Mouse (Mus musculus): ENCODE measurements around the gene Arhgef11. TPM values are rescaled to one million over a fixed set of nuclear protein-coding genes. Genes with fewer than 3 reads are reported as not detected.

The Arhgef11 gene
- polyA plus RNA-seq, 1 experiment from 2014 or later, result 15.1 TPM

DNA sequence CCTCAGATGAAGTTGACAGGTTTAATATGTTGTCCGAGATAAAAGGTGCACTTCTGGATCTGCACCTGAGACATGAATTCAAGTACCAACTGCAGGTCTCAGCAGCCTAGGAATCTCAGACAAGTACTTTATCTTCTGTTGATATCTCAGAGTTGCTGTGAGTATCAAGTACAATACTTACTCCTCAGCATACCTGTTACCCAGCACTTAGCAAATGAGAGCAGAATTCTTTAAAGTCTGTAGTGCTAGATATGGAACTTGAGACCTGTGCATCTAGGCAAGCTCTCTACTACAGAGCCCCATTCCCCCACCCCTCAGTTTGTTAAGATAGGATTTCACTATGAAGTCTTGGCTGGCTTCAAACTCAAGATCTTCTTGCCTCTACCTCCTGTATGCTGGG lies 43.9 kb downstream of the Arhgef11 start:
- peaks cover 10% of the 10 kb centered on the region for H3K4me1 ChIP-seq (replicated peaks)
- H3K4me2 ChIP-seq, result no peak overlapping the region
- H3K4me3 ChIP-seq, result no peak overlapping the region
- H3K36me3 ChIP-seq, result no peaks in the 10 kb centered on the region
- H3K27me3 ChIP-seq (replicated peaks), result no peaks in the 10 kb centered on the region
- 0 out of 2 replicates have a peak, but pooled peaks cover under 1% of the 10 kb centered on the region for H3K9me3 ChIP-seq (replicated peaks)
- no peak overlapping the region for H3K9ac ChIP-seq
- WGBS, result 89% methylated on average over 1 of the region's 1 CpGs
- ATAC-seq (ENCODE audit: insufficient number of reproducible peaks, low FRiP score), result no peak
- no peak overlapping the region for H3K27ac ChIP-seq (ENCODE audit: poor library complexity, severe bottlenecking)

DNA sequence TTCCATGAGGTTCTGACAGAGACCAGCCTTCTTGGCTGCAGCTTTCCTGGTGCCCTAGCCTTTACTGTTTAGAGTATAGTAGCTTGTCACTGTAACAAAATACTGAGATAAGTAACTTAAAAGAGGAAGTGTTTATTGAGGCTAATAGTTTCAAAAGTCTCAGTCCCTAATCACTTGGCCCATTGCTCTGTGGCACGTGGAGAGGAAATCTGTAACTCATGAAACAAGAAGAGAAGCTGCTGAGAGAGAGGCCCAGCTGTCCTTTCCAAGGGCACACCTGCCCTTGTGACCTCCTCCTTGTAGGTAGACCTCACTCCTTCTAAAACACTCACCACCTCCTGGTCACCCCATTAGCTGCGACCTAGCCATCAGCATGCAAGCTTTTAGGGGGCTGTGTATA lies 101.2 kb downstream of the Arhgef11 start:
- no peak overlapping the region for H3K4me2 ChIP-seq
- no peak overlapping the region for H3K27ac ChIP-seq (ENCODE audit: poor library complexity, severe bottlenecking)
- WGBS, result 66% methylated on average over 2 of the region's 2 CpGs
- H3K27me3 ChIP-seq (replicated peaks), result no peaks in the 10 kb centered on the region
- H3K4me1 ChIP-seq (replicated peaks), result no peaks in the 10 kb centered on the region
- peaks cover 79% of the 10 kb centered on the region for H3K36me3 ChIP-seq
- H3K9me3 ChIP-seq (replicated peaks), result no peaks in the 10 kb centered on the region
- no peak for ATAC-seq (ENCODE audit: insufficient number of reproducible peaks, low FRiP score)
- H3K9ac ChIP-seq, result no peak overlapping the region
- H3K4me3 ChIP-seq, result no peak overlapping the region

DNA sequence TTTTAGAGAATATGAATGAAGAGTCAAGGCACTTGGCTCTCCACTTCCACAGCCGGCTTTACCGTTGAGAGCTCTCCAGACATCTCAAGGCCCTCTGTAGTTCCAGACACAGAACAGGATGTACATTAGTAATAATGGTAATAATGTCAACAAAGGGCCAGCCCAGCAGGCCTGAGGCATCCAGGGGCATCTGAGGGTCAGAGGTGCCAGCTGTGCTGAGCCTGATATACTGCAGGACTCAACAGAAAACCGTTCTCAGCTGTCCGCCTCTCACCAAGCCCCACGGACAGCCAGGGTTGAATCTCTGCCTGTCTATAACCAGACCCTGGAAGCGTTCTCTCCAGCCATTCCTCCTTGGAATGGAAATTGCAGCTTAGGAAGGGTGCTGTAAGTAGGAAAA lies 107.2 kb downstream of the Arhgef11 start:
- H3K4me1 ChIP-seq (replicated peaks), result no peaks in the 10 kb centered on the region
- 65% methylated on average over 6 of the region's 6 CpGs for WGBS
- no peak overlapping the region for H3K9ac ChIP-seq
- H3K27ac ChIP-seq (ENCODE audit: poor library complexity, severe bottlenecking), result no peak overlapping the region
- no peak overlapping the region for H3K4me3 ChIP-seq
- H3K9me3 ChIP-seq (replicated peaks), result no peaks in the 10 kb centered on the region
- peaks cover 81% of the 10 kb centered on the region for H3K36me3 ChIP-seq
- no peak overlapping the region for H3K4me2 ChIP-seq
- H3K27me3 ChIP-seq (replicated peaks), result no peaks in the 10 kb centered on the region
- ATAC-seq (ENCODE audit: insufficient number of reproducible peaks, low FRiP score), result no peak

DNA sequence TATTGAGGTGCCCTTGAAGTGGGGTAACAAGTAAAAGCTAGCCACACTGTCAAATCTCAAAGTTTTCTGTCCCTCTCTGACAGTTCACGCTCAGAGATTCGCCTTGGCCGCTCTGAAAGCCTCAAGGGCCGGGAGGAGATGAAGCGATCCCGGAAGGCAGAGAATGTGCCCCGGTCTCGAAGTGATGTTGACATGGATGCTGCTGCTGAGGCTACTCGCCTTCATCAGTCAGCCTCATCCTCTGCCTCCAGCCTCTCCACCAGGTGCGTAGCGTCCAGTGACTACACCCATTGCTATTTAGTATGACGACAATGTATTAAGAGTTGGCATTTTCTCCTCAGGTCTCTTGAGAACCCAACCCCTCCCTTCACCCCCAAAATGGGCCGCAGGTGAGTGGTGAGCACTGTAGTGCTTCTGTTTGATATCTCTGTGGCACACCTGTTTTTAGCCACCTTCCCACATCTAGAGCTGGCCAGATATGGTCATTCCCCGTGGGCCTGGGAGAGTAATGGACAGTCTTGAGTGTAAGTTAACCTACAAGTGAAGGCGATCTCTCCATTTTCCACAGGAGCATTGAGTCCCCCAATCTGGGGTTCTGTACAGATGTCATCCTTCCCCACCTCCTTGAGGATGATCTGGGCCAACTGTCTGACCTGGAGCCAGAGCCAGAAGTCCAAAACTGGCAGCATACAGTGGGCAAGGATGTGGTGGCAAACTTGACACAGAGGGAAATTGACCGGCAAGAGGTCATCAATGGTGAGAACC lies 108.2 kb downstream of the Arhgef11 start:
- 90% methylated on average over 16 of the region's 16 CpGs for WGBS
- peaks cover 86% of the 10 kb centered on the region for H3K36me3 ChIP-seq
- H3K9ac ChIP-seq, result no peak overlapping the region
- H3K27me3 ChIP-seq (replicated peaks), result no peaks in the 10 kb centered on the region
- ATAC-seq (ENCODE audit: insufficient number of reproducible peaks, low FRiP score), result no peak
- no peaks in the 10 kb centered on the region for H3K4me1 ChIP-seq (replicated peaks)
- H3K4me3 ChIP-seq, result no peak overlapping the region
- no peak overlapping the region for H3K27ac ChIP-seq (ENCODE audit: poor library complexity, severe bottlenecking)
- H3K9me3 ChIP-seq (replicated peaks), result no peaks in the 10 kb centered on the region
- no peak overlapping the region for H3K4me2 ChIP-seq

DNA sequence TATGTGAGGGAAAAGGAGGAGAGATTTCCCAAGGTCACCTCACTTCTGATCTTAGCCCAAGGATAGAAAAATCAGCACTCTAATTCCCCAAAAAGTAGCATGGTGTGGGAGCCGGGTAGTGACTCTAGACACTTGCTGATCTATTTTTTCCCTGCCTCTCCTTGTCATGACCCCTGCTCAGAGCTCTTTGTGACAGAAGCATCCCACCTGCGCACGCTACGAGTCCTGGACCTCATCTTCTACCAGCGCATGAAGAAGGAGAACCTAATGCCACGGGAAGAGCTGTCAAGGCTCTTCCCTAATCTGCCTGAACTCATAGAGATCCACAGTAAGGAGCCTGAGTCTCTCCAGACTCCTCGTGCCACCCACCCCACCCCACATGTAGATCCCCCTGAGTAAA lies 108.8 kb downstream of the Arhgef11 start:
- WGBS, result 92% methylated on average over 7 of the region's 7 CpGs

DNA sequence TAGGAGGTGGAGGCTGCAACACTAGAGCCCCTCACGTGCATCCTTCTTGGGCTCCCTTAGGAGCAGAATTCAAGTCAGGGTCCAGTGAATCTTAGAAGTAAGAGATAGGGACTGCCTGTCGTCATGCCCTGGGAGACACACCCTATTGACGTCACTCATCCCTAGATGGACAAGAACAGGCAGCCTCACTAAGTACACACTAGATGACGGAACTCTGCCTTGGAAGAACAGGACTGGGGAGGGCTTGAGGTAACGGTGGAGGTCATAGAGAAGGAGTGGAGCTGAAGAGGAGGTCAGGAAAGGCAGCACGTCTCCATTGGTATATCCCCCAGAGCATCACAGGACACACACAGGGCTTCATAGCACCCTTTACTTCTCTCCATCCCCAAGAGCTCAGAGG lies 111.3 kb downstream of the Arhgef11 start:
- no peak overlapping the region for H3K4me2 ChIP-seq
- no peak overlapping the region for H3K27ac ChIP-seq (ENCODE audit: poor library complexity, severe bottlenecking)
- H3K27me3 ChIP-seq (replicated peaks), result no peaks in the 10 kb centered on the region
- WGBS, result 84% methylated on average over 6 of the region's 6 CpGs
- peaks cover 91% of the 10 kb centered on the region for H3K36me3 ChIP-seq
- H3K9ac ChIP-seq, result no peak overlapping the region
- no peaks in the 10 kb centered on the region for H3K4me1 ChIP-seq (replicated peaks)
- no peak overlapping the region for H3K4me3 ChIP-seq
- no peak for ATAC-seq (ENCODE audit: insufficient number of reproducible peaks, low FRiP score)
- H3K9me3 ChIP-seq (replicated peaks), result no peaks in the 10 kb centered on the region

More for the DNA sequence above, 108.8 kb downstream of the Arhgef11 start:
- no peak overlapping the region for H3K4me2 ChIP-seq
- H3K9ac ChIP-seq, result no peak overlapping the region
- no peaks in the 10 kb centered on the region for H3K9me3 ChIP-seq (replicated peaks)
- H3K4me3 ChIP-seq, result no peak overlapping the region
- H3K27me3 ChIP-seq (replicated peaks), result no peaks in the 10 kb centered on the region
- no peak for ATAC-seq (ENCODE audit: insufficient number of reproducible peaks, low FRiP score)
- peaks cover 84% of the 10 kb centered on the region for H3K36me3 ChIP-seq
- no peaks in the 10 kb centered on the region for H3K4me1 ChIP-seq (replicated peaks)
- H3K27ac ChIP-seq (ENCODE audit: poor library complexity, severe bottlenecking), result no peak overlapping the region

DNA sequence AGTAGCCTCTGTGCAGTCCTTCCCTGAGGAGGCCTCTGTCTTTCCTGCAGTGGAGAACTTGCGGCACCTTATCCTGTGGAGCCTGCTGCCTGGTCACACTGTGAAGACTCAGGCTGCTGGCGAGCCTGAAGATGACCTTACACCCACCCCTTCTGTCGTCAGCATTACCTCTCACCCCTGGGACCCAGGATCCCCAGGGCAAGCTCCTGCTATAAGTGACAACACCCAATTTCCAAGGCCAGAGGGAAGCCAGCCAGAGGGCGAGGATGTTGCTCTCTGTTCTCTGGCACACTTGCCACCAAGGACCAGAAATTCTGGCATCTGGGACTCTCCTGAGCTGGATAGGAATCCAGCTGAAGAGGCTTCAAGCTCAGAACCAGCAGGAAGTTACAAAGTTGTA lies 115.7 kb downstream of the Arhgef11 start:
- ATAC-seq (ENCODE audit: insufficient number of reproducible peaks, low FRiP score), result no peak
- H3K9ac ChIP-seq, result no peak overlapping the region
- peaks cover 92% of the 10 kb centered on the region for H3K36me3 ChIP-seq
- no peaks in the 10 kb centered on the region for H3K9me3 ChIP-seq (replicated peaks)
- H3K4me2 ChIP-seq, result no peak overlapping the region
- H3K4me3 ChIP-seq, result no peak overlapping the region
- H3K27me3 ChIP-seq (replicated peaks), result no peaks in the 10 kb centered on the region
- H3K27ac ChIP-seq (ENCODE audit: poor library complexity, severe bottlenecking), result no peak overlapping the region
- peaks cover 6% of the 10 kb centered on the region; the same call in 1 of the 2 replicates for H3K4me1 ChIP-seq (replicated peaks)
- WGBS, result 54% methylated on average over 4 of the region's 4 CpGs

DNA sequence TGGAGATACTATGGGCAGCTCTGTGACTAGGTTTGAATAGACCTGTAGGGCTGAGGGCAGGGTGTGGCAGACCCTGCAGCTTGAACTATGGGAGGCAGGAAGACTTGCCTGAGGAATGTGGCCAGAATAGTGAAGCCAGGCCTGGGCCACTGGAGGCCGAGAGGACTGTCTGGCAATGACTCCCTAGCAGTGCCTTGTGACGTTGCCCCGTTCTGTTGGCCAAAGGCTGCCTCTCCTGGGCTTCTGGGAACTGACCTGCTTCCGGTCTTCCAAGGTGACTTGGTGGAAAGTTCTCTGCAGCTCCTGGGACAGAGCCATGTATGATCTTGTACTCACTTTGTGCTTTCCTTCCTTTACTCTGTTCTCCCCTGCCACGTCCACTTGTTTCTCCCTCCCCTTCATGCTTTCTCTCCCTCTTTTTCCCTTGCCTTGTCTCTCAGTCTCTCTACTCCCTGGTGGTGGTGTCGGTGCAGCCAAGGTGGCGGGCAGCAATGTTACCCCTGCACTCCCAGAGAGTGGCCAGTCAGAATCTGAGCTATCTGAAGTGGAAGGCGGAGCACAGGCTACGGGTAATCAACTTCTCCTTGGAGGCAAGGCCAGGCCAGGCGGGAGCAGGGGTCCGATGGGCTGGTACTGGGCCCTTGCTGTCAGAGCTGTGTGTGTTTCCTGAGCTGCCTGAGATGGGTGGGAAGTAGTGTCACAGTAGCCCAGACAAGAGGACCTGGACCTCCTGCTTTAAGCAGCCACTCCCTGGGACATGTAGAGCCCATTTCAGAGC lies 116.8 kb downstream of the Arhgef11 start:
- Histone ChIP-seq H3K4me3 (no peak overlapping the region), H3K36me3 (peaks cover 91% of the 10 kb centered on the region), H3K4me1 (replicated peaks) (peaks cover 6% of the 10 kb centered on the region; the same call in 1 of the 2 replicates), H3K9me3 (replicated peaks) (no peaks in the 10 kb centered on the region), H3K4me2 (no peak overlapping the region), H3K27ac (ENCODE audit: poor library complexity, severe bottlenecking) (no peak overlapping the region), H3K9ac (no peak overlapping the region), H3K27me3 (replicated peaks) (no peaks in the 10 kb centered on the region)
- no peak for ATAC-seq (ENCODE audit: insufficient number of reproducible peaks, low FRiP score)
- 64% methylated on average over 11 of the region's 11 CpGs for WGBS

DNA sequence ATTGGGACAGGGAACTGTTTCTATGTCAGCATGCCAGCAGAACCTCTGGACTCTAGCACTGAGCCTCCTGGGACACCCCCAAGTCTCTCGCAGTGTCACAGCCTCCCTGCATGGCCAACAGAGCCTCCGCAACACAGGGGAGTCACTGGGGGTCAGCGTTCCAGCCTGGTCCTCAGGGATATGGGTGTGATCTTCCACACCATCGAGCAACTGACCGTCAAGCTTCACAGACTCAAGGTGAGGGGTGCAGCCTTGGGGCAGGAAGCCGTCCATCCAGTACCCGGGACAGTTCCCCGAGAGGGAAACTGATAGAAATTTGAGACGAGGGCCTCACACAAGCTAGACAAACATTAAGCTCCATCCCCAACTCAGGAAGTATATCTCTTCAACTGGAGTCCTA lies 118.0 kb downstream of the Arhgef11 start:
- Histone ChIP-seq H3K4me2 (no peak overlapping the region), H3K36me3 (peaks cover 87% of the 10 kb centered on the region), H3K9ac (no peak overlapping the region), H3K27me3 (replicated peaks) (no peaks in the 10 kb centered on the region), H3K4me1 (replicated peaks) (peaks cover 6% of the 10 kb centered on the region; the same call in 1 of the 2 replicates), H3K27ac (ENCODE audit: poor library complexity, severe bottlenecking) (no peak overlapping the region), H3K4me3 (no peak overlapping the region), H3K9me3 (replicated peaks) (no peaks in the 10 kb centered on the region)
- ATAC-seq (ENCODE audit: insufficient number of reproducible peaks, low FRiP score), result no peak
- WGBS, result 76% methylated on average over 9 of the region's 9 CpGs

DNA sequence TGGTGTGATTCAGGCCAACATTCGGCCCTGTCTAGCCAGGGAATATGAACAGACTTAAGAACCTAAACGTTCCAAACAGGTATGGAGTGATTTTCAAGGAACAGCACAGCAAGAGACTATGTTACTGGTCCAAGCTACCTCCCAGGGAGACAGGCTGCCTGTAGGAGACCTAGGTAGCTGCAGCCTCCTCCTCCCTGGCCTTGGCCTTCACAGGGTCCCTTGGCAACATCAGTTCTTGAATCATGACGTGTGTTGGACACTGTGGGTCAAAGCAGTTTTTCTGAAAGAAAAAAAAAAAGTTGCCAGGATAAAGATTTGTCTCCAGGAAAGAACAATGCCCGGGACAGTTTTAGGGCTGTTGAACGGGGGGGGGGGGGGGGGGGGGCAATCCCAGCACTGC lies 121.5 kb downstream of the Arhgef11 start:
- Histone ChIP-seq H3K27me3 (replicated peaks) (no peaks in the 10 kb centered on the region), H3K9ac (no peak overlapping the region), H3K9me3 (replicated peaks) (no peaks in the 10 kb centered on the region), H3K36me3 (peaks cover 57% of the 10 kb centered on the region), H3K27ac (ENCODE audit: poor library complexity, severe bottlenecking) (no peak overlapping the region), H3K4me2 (no peak overlapping the region), H3K4me1 (replicated peaks) (peaks cover 6% of the 10 kb centered on the region; the same call in 1 of the 2 replicates), H3K4me3 (no peak overlapping the region)
- 76% methylated on average over 5 of the region's 5 CpGs for WGBS
- no peak for ATAC-seq (ENCODE audit: insufficient number of reproducible peaks, low FRiP score)

DNA sequence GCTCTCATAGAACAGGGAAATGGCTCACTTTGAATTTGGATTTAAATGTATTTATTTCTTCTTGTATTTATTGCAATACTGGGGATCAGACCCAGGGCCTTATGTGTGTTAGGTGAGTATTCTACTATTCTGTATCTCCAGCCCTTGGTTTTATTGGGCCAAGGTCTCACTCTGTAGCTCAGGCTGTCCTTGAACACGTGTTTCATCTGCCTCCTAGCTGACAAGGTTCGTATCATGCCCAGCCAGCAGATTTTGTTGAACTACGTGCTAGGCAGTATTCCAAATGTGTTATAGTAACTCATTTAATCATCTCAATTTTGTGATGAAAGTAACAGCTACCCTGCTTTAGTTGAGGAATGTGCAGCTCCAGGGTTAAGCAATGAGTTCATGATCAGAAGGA lies 124.7 kb downstream of the Arhgef11 start:
- H3K9ac ChIP-seq, result no peak overlapping the region
- peaks cover 26% of the 10 kb centered on the region for H3K36me3 ChIP-seq
- no peak overlapping the region for H3K4me3 ChIP-seq
- H3K4me2 ChIP-seq, result no peak overlapping the region
- peaks cover 11% of the 10 kb centered on the region for H3K4me1 ChIP-seq (replicated peaks)
- 77% methylated on average over 3 of the region's 3 CpGs for WGBS
- H3K9me3 ChIP-seq (replicated peaks), result no peaks in the 10 kb centered on the region
- ATAC-seq (ENCODE audit: insufficient number of reproducible peaks, low FRiP score), result no peak
- no peaks in the 10 kb centered on the region for H3K27me3 ChIP-seq (replicated peaks)
- no peak overlapping the region for H3K27ac ChIP-seq (ENCODE audit: poor library complexity, severe bottlenecking)

Data from heart, embryonic 12.5 days (tissue).